Mouse (Mus musculus): ENCODE results near the gene Clic6. TPM values are rescaled to one million over a fixed set of nuclear protein-coding genes. Genes with fewer than 3 reads are reported as not detected.
A peak's percentile ranks its signal among the peaks of the same experiment; 100 is the strongest.

Gene Clic6
- polyA plus RNA-seq, 1 experiment from 2014 or later, result 7.1 TPM

DNA sequence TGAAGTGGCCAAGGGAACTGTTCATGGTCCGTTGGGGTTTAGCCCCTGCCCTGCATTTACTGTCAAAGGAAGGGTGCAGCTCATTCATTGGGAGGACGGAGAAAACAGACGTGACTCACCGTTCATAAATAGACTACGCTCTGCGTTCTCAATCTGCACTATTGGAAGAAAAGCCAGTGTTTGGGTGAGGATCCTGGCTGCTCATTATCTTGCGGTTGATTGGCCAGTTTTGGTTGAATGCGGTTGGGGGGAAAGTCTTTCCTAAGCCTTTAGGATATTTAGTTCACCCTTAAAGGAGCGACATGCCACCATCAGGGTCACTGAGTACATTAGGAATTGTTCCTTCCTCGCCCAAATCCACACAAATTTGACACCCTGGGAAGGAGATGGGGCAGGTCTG, 20.3 kb upstream of the Clic6 start:
- no peak for TF ChIP-seq CTCF (IDR thresholded peaks at IDR 0.05; ENCODE audit: low read depth)
- no peaks in the 10 kb centered on the region for H3K9me3 ChIP-seq (replicated peaks; ENCODE audit: low read length)

GRCm38 (mm10) chr16:92465642-92466526, 19.7 kb upstream of the Clic6 start:
- DNase-seq (ENCODE audit: low spot score) (peak; percentile 99), ATAC-seq (replicated peaks; ENCODE audit: low FRiP score, low read depth) (peak; percentile 99)
- Histone ChIP-seq H3K4me3 (replicated peaks; ENCODE audit: low read depth, low read length) (peak overlapping the region; percentile 84), H3K9ac (ENCODE audit: low read depth, low read length) (peak overlapping the region; percentile 90), H3K27me3 (ENCODE audit: insufficient read depth, low read length) (no peaks in the 10 kb centered on the region), H3K27ac (peak overlapping the region; percentile 50; the same call in 1 of the 2 replicates), H3K36me3 (ENCODE audit: insufficient read depth, low read length) (no peaks in the 10 kb centered on the region), H3K4me2 (ENCODE audit: low read length) (peak overlapping the region; percentile 94), H3K4me1 (replicated peaks; ENCODE audit: insufficient read depth, low read length) (peaks cover 15% of the 10 kb centered on the region; the same call in 1 of the 2 replicates), H3K9me3 (replicated peaks; ENCODE audit: low read length) (no peaks in the 10 kb centered on the region)
- under 1% methylated on average over 85 of the region's 94 CpGs for WGBS
- no peak for TF ChIP-seq CTCF (IDR thresholded peaks at IDR 0.05; ENCODE audit: low read depth)

More for the DNA sequence above, 20.3 kb upstream of the Clic6 start:
- Histone ChIP-seq H3K36me3 (ENCODE audit: insufficient read depth, low read length) (no peaks in the 10 kb centered on the region), H3K27me3 (ENCODE audit: insufficient read depth, low read length) (no peaks in the 10 kb centered on the region), H3K4me1 (replicated peaks; ENCODE audit: insufficient read depth, low read length) (peaks cover 15% of the 10 kb centered on the region; the same call in 1 of the 2 replicates), H3K9ac (ENCODE audit: low read depth, low read length) (peak overlapping the region; percentile 90; the same call in 1 of the 2 replicates), H3K27ac (no peak overlapping the region), H3K4me2 (ENCODE audit: low read length) (peak overlapping the region; percentile 94), H3K4me3 (replicated peaks; ENCODE audit: low read depth, low read length) (peak overlapping the region; percentile 84)
- ATAC-seq (replicated peaks; ENCODE audit: low FRiP score, low read depth), result no peak
- no peak for DNase-seq (ENCODE audit: low spot score)
- WGBS, result 8% methylated on average over 10 of the region's 10 CpGs

DNA sequence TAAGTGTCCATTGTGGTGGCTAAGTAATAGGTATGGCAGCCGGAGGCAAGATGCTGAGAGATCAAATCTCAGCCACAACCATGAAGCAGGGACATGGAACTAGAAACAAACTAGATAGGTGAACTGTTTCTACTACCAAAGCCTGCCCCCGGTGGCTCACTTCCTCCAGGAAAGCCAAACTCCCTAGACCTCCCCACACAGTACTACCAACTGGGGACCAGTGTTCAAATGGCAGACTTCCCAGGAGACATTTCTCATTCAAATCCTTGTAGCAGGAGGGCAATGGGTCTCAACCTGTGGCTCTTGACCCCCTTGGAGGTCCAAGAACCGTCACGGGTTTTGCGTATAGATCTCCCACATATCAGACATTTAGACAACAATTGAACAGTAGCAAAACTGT, 18.5 kb upstream of the Clic6 start:
- H3K4me1 ChIP-seq (replicated peaks; ENCODE audit: insufficient read depth, low read length), result peaks cover 15% of the 10 kb centered on the region; the same call in 1 of the 2 replicates
- no peak for ATAC-seq (replicated peaks; ENCODE audit: low FRiP score, low read depth)
- no peaks in the 10 kb centered on the region for H3K9me3 ChIP-seq (replicated peaks; ENCODE audit: low read length)
- H3K4me3 ChIP-seq (replicated peaks; ENCODE audit: low read depth, low read length), result no peak overlapping the region
- H3K27ac ChIP-seq, result no peak overlapping the region
- no peak for DNase-seq (ENCODE audit: low spot score)
- WGBS, result 77% methylated on average over 5 of the region's 5 CpGs
- H3K27me3 ChIP-seq (ENCODE audit: insufficient read depth, low read length), result no peaks in the 10 kb centered on the region
- H3K36me3 ChIP-seq (ENCODE audit: insufficient read depth, low read length), result no peaks in the 10 kb centered on the region
- H3K4me2 ChIP-seq (ENCODE audit: low read length), result no peak overlapping the region
- no peak; the same call in 1 of the 2 replicates for TF ChIP-seq CTCF (IDR thresholded peaks at IDR 0.05; ENCODE audit: low read depth)
- H3K9ac ChIP-seq (ENCODE audit: low read depth, low read length), result no peak overlapping the region

GRCm38 (mm10) chr16:92468459-92468858, 17.1 kb upstream of the Clic6 start:
- H3K4me1 ChIP-seq (replicated peaks; ENCODE audit: insufficient read depth, low read length), result peaks cover 15% of the 10 kb centered on the region; the same call in 1 of the 2 replicates
- H3K4me3 ChIP-seq (replicated peaks; ENCODE audit: low read depth, low read length), result no peak overlapping the region
- DNase-seq (ENCODE audit: low spot score), result no peak
- H3K36me3 ChIP-seq (ENCODE audit: insufficient read depth, low read length), result no peaks in the 10 kb centered on the region
- H3K9me3 ChIP-seq (replicated peaks; ENCODE audit: low read length), result no peaks in the 10 kb centered on the region
- ATAC-seq (replicated peaks; ENCODE audit: low FRiP score, low read depth), result no peak
- no peak overlapping the region for H3K9ac ChIP-seq (ENCODE audit: low read depth, low read length)
- H3K27me3 ChIP-seq (ENCODE audit: insufficient read depth, low read length), result no peaks in the 10 kb centered on the region
- no peak overlapping the region for H3K4me2 ChIP-seq (ENCODE audit: low read length)
- TF ChIP-seq CTCF (IDR thresholded peaks at IDR 0.05; ENCODE audit: low read depth), result no peak
- no peak overlapping the region for H3K27ac ChIP-seq
- WGBS, result 76% methylated on average over 14 of the region's 14 CpGs

- DNase-seq (ENCODE audit: low spot score), result no peak
- Histone ChIP-seq H3K4me3 (replicated peaks; ENCODE audit: low read depth, low read length) (no peak within 1 kb of the TSS), H3K9me3 (replicated peaks; ENCODE audit: low read length) (no peaks in the 10 kb centered on the region), H3K4me2 (ENCODE audit: low read length) (no peak within 1 kb of the TSS), H3K27me3 (ENCODE audit: insufficient read depth, low read length) (no peaks in the 10 kb centered on the region), H3K36me3 (ENCODE audit: insufficient read depth, low read length) (no peaks in the 10 kb centered on the region), H3K9ac (ENCODE audit: low read depth, low read length) (no peak within 1 kb of the TSS), H3K4me1 (replicated peaks; ENCODE audit: insufficient read depth, low read length) (no peaks in the 10 kb centered on the region), H3K27ac (no peak within 1 kb of the TSS)
- WGBS, result 79% methylated on average over 6 of the region's 6 CpGs
- no peak for ATAC-seq (replicated peaks; ENCODE audit: low FRiP score, low read depth)
- TF ChIP-seq CTCF (IDR thresholded peaks at IDR 0.05; ENCODE audit: low read depth), result no peak
Measured at GRCm38 (mm10) chr16:92470706-92471105, 14.8 kb upstream of the Clic6 start, which contains the start of gene Rcan1. Rcan1 (minus strand) TSS chr16:92470867.

GRCm38 (mm10) chr16:92472898-92473297, 12.6 kb upstream of the Clic6 start:
- H3K27me3 ChIP-seq (ENCODE audit: insufficient read depth, low read length), result no peaks in the 10 kb centered on the region
- H3K9ac ChIP-seq (ENCODE audit: low read depth, low read length), result no peak overlapping the region
- no peak for TF ChIP-seq CTCF (IDR thresholded peaks at IDR 0.05; ENCODE audit: low read depth)
- no peak overlapping the region for H3K4me2 ChIP-seq (ENCODE audit: low read length)
- no peak for DNase-seq (ENCODE audit: low spot score)
- H3K27ac ChIP-seq, result no peak overlapping the region
- no peak overlapping the region for H3K4me3 ChIP-seq (replicated peaks; ENCODE audit: low read depth, low read length)
- no peak for ATAC-seq (replicated peaks; ENCODE audit: low FRiP score, low read depth)
- H3K36me3 ChIP-seq (ENCODE audit: insufficient read depth, low read length), result no peaks in the 10 kb centered on the region
- no peaks in the 10 kb centered on the region for H3K4me1 ChIP-seq (replicated peaks; ENCODE audit: insufficient read depth, low read length)
- no peaks in the 10 kb centered on the region for H3K9me3 ChIP-seq (replicated peaks; ENCODE audit: low read length)
- 54% methylated on average over 3 of the region's 3 CpGs for WGBS
